Comparison of ENCODE assay signal across 8 mouse cellular contexts in genomic region chr16:16984423-16984941, GRCm38 (mm10). TPM values are rescaled to one million over a fixed set of nuclear protein-coding genes. Genes with fewer than 3 reads are reported as not detected.
DNase-seq lines count a peak whose midpoint lies in the region; ATAC-seq and TF ChIP-seq lines count a peak whose summit lies in the region.

No protein-coding gene starts in this region.

- H3K27me3 ChIP-seq in kidney, adult 2 months (replicated peaks; ENCODE audit: control insufficient read depth, insufficient read depth, low read length), result no peaks in the 10 kb centered on the region
- no peaks in the 10 kb centered on the region for H3K27me3 ChIP-seq in hindbrain, embryonic 14.5 days (ENCODE audit: control insufficient read depth, insufficient read depth, low read length)
- H3K27me3 ChIP-seq in midbrain, embryonic 14.5 days (ENCODE audit: control insufficient read depth, insufficient read depth, low read length), result no peaks in the 10 kb centered on the region

- peak overlapping the region; percentile 92 for H3K9ac ChIP-seq in hindbrain, embryonic 14.5 days
- H3K9ac ChIP-seq in midbrain, embryonic 14.5 days (replicated peaks; ENCODE audit: low read length), result peak overlapping the region; percentile 80

- TF ChIP-seq CTCF in kidney, adult 2 months (conservative IDR thresholded peaks at IDR 0.05; ENCODE audit: insufficient read depth, insufficient read length, low read depth, low read length), result no peak

- no peak for DNase-seq in kidney, adult 2 months
- DNase-seq in kidney, adult 9 months, result no peak
- peak; percentile 9 for DNase-seq in NIH3T3 (ENCODE audit: low read depth)
- no peak for DNase-seq in hindbrain, embryonic 14.5 days (ENCODE audit: low spot score)
- DNase-seq in midbrain, embryonic 14.5 days, result peak; percentile 3
- no peak for DNase-seq in adrenal gland, postnatal 10 days
- no peak for DNase-seq in ovary, postnatal 14 days (ENCODE audit: low spot score)
- no peak for DNase-seq in cerebellum, adult 9-10 months

- H3K4me1 ChIP-seq in kidney, adult 2 months (ENCODE audit: control insufficient read depth, insufficient read depth, low read length), result peaks cover 6% of the 10 kb centered on the region; the same call in 1 of the 2 replicates
- H3K4me1 ChIP-seq in hindbrain, embryonic 14.5 days (replicated peaks; ENCODE audit: control insufficient read depth, insufficient read depth, low read length), result peaks cover 19% of the 10 kb centered on the region
- H3K4me1 ChIP-seq in midbrain, embryonic 14.5 days (ENCODE audit: control insufficient read depth, insufficient read depth, low read length), result peaks cover 29% of the 10 kb centered on the region

- peak overlapping the region; percentile 94; the same call in 1 of the 2 replicates for H3K4me3 ChIP-seq in kidney, adult 2 months (ENCODE audit: insufficient read depth, low read depth, low read length)
- H3K4me3 ChIP-seq in hindbrain, embryonic 14.5 days (replicated peaks; ENCODE audit: low read length), result peak overlapping the region; percentile 99
- peak overlapping the region; percentile 100 for H3K4me3 ChIP-seq in midbrain, embryonic 14.5 days (replicated peaks; ENCODE audit: low read depth, low read length)

- no peaks in the 10 kb centered on the region for H3K9me3 ChIP-seq in hindbrain, embryonic 14.5 days (ENCODE audit: control insufficient read depth, low read length)
- no peaks in the 10 kb centered on the region for H3K9me3 ChIP-seq in midbrain, embryonic 14.5 days (ENCODE audit: control insufficient read depth, low read length)

- TF ChIP-seq POLR2A in kidney, adult 2 months (IDR thresholded peaks at IDR 0.05; ENCODE audit: low read depth, low read length), result no peak

- 6% methylated on average over 9 of the region's 9 CpGs for WGBS in kidney, adult 2 months
- WGBS in hindbrain, embryonic 14.5 days, result 28% methylated on average over 9 of the region's 9 CpGs
- WGBS in midbrain, embryonic 14.5 days, result 23% methylated on average over 9 of the region's 9 CpGs

- ATAC-seq in hindbrain, embryonic 14.5 days (ENCODE audit: low FRiP score), result no peak
- no peak for ATAC-seq in midbrain, embryonic 14.5 days (ENCODE audit: low FRiP score, low TSS enrichment)

- peak overlapping the region; percentile 89 for H3K4me2 ChIP-seq in hindbrain, embryonic 14.5 days (replicated peaks)
- peak overlapping the region; percentile 67 for H3K4me2 ChIP-seq in midbrain, embryonic 14.5 days (ENCODE audit: low read length)

- H3K27ac ChIP-seq in kidney, adult 2 months (ENCODE audit: insufficient read depth, low read depth, low read length), result no peak overlapping the region
- H3K27ac ChIP-seq in hindbrain, embryonic 14.5 days, result no peak overlapping the region; the same call in 1 of the 2 replicates
- H3K27ac ChIP-seq in midbrain, embryonic 14.5 days (replicated peaks; ENCODE audit: low read depth, low read length), result no peak overlapping the region

- H3K36me3 ChIP-seq in kidney, adult 2 months (ENCODE audit: control insufficient read depth, insufficient read depth, low read length), result no peaks in the 10 kb centered on the region
- H3K36me3 ChIP-seq in hindbrain, embryonic 14.5 days (replicated peaks; ENCODE audit: control insufficient read depth, insufficient read depth), result no peaks in the 10 kb centered on the region
- H3K36me3 ChIP-seq in midbrain, embryonic 14.5 days (ENCODE audit: control insufficient read depth, insufficient read depth, low read length), result 0 out of 2 replicates have a peak, but pooled peaks cover 8% of the 10 kb centered on the region

RNA-seq across cellular contexts. Expression of gene Mapk1, which starts 1.3 kb away (rescaled TPM):
- polyA plus RNA-seq in kidney, adult 2 months (2012; rRNA removed), result 58.2 and 61.6 TPM in 2 replicates
- polyA plus RNA-seq in hindbrain, embryonic 14.5 days (2014; fragmentation: Nextera tagmentation; extraction: Ambion mirVana), result 223 and 236 TPM in 2 replicates
- 214 and 219 TPM in 2 replicates for polyA plus RNA-seq in midbrain, embryonic 14.5 days (2014; fragmentation: Nextera tagmentation; extraction: Ambion mirVana)
- 100 to 1,000 TPM; 154 to 160 TPM for total RNA-seq in adrenal gland, postnatal 10 days (2021)

Comparison
In these comparisons a context has a peak if more than half of its experiments do, and no peak if none do; other contexts are left out.
1. DNase-seq: peak in NIH3T3 (single experiment) and midbrain, embryonic 14.5 days (single experiment); none in kidney, adult 2 months (single experiment), kidney, adult 9 months (single experiment), hindbrain, embryonic 14.5 days (single experiment), adrenal gland, postnatal 10 days (single experiment), ovary, postnatal 14 days (single experiment) and cerebellum, adult 9-10 months (single experiment).
2. Peak in every context shown above with its lines, with median percentiles within 50 percentile points of each other: H3K4me3 ChIP-seq.